Mouse (Mus musculus): Measurements from ENCODE around the gene Aplf. TPM values are rescaled to one million over a fixed set of nuclear protein-coding genes. Genes with fewer than 3 reads are reported as not detected.

Gene Aplf
- polyA plus RNA-seq, 1 experiment from 2014 or later = 14.9 TPM

- peaks cover 9% of the 10 kb centered on the region for H3K4me1 ChIP-seq (ENCODE audit: control insufficient read depth, insufficient read depth, low read length)
- H3K27me3 ChIP-seq (ENCODE audit: control insufficient read depth, insufficient read depth, low read length) = no peaks in the 10 kb centered on the region
- no peaks in the 10 kb centered on the region for H3K9me3 ChIP-seq (ENCODE audit: control insufficient read depth, low read depth, low read length)
- H3K4me2 ChIP-seq (replicated peaks; ENCODE audit: low read depth, low read length) = peak overlapping the region; percentile 54
- ATAC-seq (ENCODE audit: insufficient number of reproducible peaks, insufficient read depth, low FRiP score, low read depth) = no peak
- peak overlapping the region; percentile 77; the same call in 1 of the 2 replicates for H3K27ac ChIP-seq (ENCODE audit: low read length)
- H3K4me3 ChIP-seq (ENCODE audit: low read depth, low read length) = peak overlapping the region; percentile 77
- WGBS = 4% methylated on average over 8 of the region's 8 CpGs
- H3K9ac ChIP-seq (replicated peaks; ENCODE audit: low read depth, low read length) = peak overlapping the region; percentile 48
- no peaks in the 10 kb centered on the region for H3K36me3 ChIP-seq (ENCODE audit: control insufficient read depth, insufficient read depth, low read length)
Observed at GRCm38 (mm10) chr6:87671353-87671752, 640 bp downstream of the Aplf start.

GRCm38 (mm10) chr6:87669894-87670588, 2.0 kb downstream of the Aplf start:
- Histone ChIP-seq H3K4me2 (replicated peaks; ENCODE audit: low read depth, low read length) (peak overlapping the region; percentile 19), H3K27ac (ENCODE audit: low read length) (no peak overlapping the region), H3K4me3 (ENCODE audit: low read depth, low read length) (no peak overlapping the region), H3K36me3 (ENCODE audit: control insufficient read depth, insufficient read depth, low read length) (no peaks in the 10 kb centered on the region), H3K9me3 (ENCODE audit: control insufficient read depth, low read depth, low read length) (no peaks in the 10 kb centered on the region), H3K4me1 (ENCODE audit: control insufficient read depth, insufficient read depth, low read length) (peaks cover 9% of the 10 kb centered on the region), H3K27me3 (ENCODE audit: control insufficient read depth, insufficient read depth, low read length) (no peaks in the 10 kb centered on the region), H3K9ac (replicated peaks; ENCODE audit: low read depth, low read length) (no peak overlapping the region)
- no peak for ATAC-seq (ENCODE audit: insufficient number of reproducible peaks, insufficient read depth, low FRiP score, low read depth)
- 40% methylated on average over 7 of the region's 7 CpGs for WGBS

GRCm38 (mm10) chr6:87668733-87669132, 3.3 kb downstream of the Aplf start:
- Histone ChIP-seq H3K27me3 (ENCODE audit: control insufficient read depth, insufficient read depth, low read length) (no peaks in the 10 kb centered on the region), H3K27ac (ENCODE audit: low read length) (no peak overlapping the region), H3K9ac (replicated peaks; ENCODE audit: low read depth, low read length) (no peak overlapping the region), H3K4me3 (ENCODE audit: low read depth, low read length) (no peak overlapping the region), H3K4me1 (ENCODE audit: control insufficient read depth, insufficient read depth, low read length) (peaks cover 9% of the 10 kb centered on the region), H3K9me3 (ENCODE audit: control insufficient read depth, low read depth, low read length) (no peaks in the 10 kb centered on the region), H3K36me3 (ENCODE audit: control insufficient read depth, insufficient read depth, low read length) (no peaks in the 10 kb centered on the region), H3K4me2 (replicated peaks; ENCODE audit: low read depth, low read length) (no peak overlapping the region)
- no peak for ATAC-seq (ENCODE audit: insufficient number of reproducible peaks, insufficient read depth, low FRiP score, low read depth)
- 89% methylated on average over 3 of the region's 3 CpGs for WGBS

GRCm38 (mm10) chr6:87667804-87668203, 4.2 kb downstream of the Aplf start:
- Histone ChIP-seq H3K9ac (replicated peaks; ENCODE audit: low read depth, low read length) (no peak overlapping the region), H3K4me2 (replicated peaks; ENCODE audit: low read depth, low read length) (no peak overlapping the region), H3K36me3 (ENCODE audit: control insufficient read depth, insufficient read depth, low read length) (no peaks in the 10 kb centered on the region), H3K4me3 (ENCODE audit: low read depth, low read length) (no peak overlapping the region), H3K9me3 (ENCODE audit: control insufficient read depth, low read depth, low read length) (no peaks in the 10 kb centered on the region), H3K4me1 (ENCODE audit: control insufficient read depth, insufficient read depth, low read length) (peaks cover 9% of the 10 kb centered on the region), H3K27me3 (ENCODE audit: control insufficient read depth, insufficient read depth, low read length) (no peaks in the 10 kb centered on the region), H3K27ac (ENCODE audit: low read length) (no peak overlapping the region)
- WGBS = 78% methylated on average over 8 of the region's 8 CpGs
- no peak for ATAC-seq (ENCODE audit: insufficient number of reproducible peaks, insufficient read depth, low FRiP score, low read depth)

- WGBS = 87% methylated on average over 9 of the region's 9 CpGs
Observed at GRCm38 (mm10) chr6:87663445-87663844, 8.5 kb downstream of the Aplf start.

GRCm38 (mm10) chr6:87662197-87662596, 9.8 kb downstream of the Aplf start:
- H3K4me3 ChIP-seq (ENCODE audit: low read depth, low read length) = no peak overlapping the region
- H3K36me3 ChIP-seq (ENCODE audit: control insufficient read depth, insufficient read depth, low read length) = no peaks in the 10 kb centered on the region
- no peak for ATAC-seq (ENCODE audit: insufficient number of reproducible peaks, insufficient read depth, low FRiP score, low read depth)
- H3K9me3 ChIP-seq (ENCODE audit: control insufficient read depth, low read depth, low read length) = no peaks in the 10 kb centered on the region
- no peak overlapping the region for H3K27ac ChIP-seq (ENCODE audit: low read length)
- WGBS = 77% methylated on average over 6 of the region's 6 CpGs
- H3K4me2 ChIP-seq (replicated peaks; ENCODE audit: low read depth, low read length) = no peak overlapping the region
- no peak overlapping the region for H3K9ac ChIP-seq (replicated peaks; ENCODE audit: low read depth, low read length)
- H3K4me1 ChIP-seq (ENCODE audit: control insufficient read depth, insufficient read depth, low read length) = no peaks in the 10 kb centered on the region
- H3K27me3 ChIP-seq (ENCODE audit: control insufficient read depth, insufficient read depth, low read length) = no peaks in the 10 kb centered on the region

More at GRCm38 (mm10) chr6:87663445-87663844, 8.5 kb downstream of the Aplf start:
- H3K36me3 ChIP-seq (ENCODE audit: control insufficient read depth, insufficient read depth, low read length) = no peaks in the 10 kb centered on the region
- H3K9me3 ChIP-seq (ENCODE audit: control insufficient read depth, low read depth, low read length) = no peaks in the 10 kb centered on the region
- no peak overlapping the region for H3K27ac ChIP-seq (ENCODE audit: low read length)
- H3K27me3 ChIP-seq (ENCODE audit: control insufficient read depth, insufficient read depth, low read length) = no peaks in the 10 kb centered on the region
- ATAC-seq (ENCODE audit: insufficient number of reproducible peaks, insufficient read depth, low FRiP score, low read depth) = no peak
- no peak overlapping the region for H3K4me2 ChIP-seq (replicated peaks; ENCODE audit: low read depth, low read length)
- no peak overlapping the region for H3K4me3 ChIP-seq (ENCODE audit: low read depth, low read length)
- H3K4me1 ChIP-seq (ENCODE audit: control insufficient read depth, insufficient read depth, low read length) = no peaks in the 10 kb centered on the region
- H3K9ac ChIP-seq (replicated peaks; ENCODE audit: low read depth, low read length) = no peak overlapping the region

GRCm38 (mm10) chr6:87661707-87662106, 10.3 kb downstream of the Aplf start:
- 82% methylated on average over 2 of the region's 2 CpGs for WGBS
- no peak overlapping the region for H3K9ac ChIP-seq (replicated peaks; ENCODE audit: low read depth, low read length)
- ATAC-seq (ENCODE audit: insufficient number of reproducible peaks, insufficient read depth, low FRiP score, low read depth) = no peak

GRCm38 (mm10) chr6:87658816-87659215, 13.2 kb downstream of the Aplf start:
- Histone ChIP-seq H3K27me3 (ENCODE audit: control insufficient read depth, insufficient read depth, low read length) (no peaks in the 10 kb centered on the region), H3K4me2 (replicated peaks; ENCODE audit: low read depth, low read length) (no peak overlapping the region), H3K4me1 (ENCODE audit: control insufficient read depth, insufficient read depth, low read length) (no peaks in the 10 kb centered on the region), H3K4me3 (ENCODE audit: low read depth, low read length) (no peak overlapping the region), H3K9ac (replicated peaks; ENCODE audit: low read depth, low read length) (no peak overlapping the region), H3K27ac (ENCODE audit: low read length) (no peak overlapping the region), H3K9me3 (ENCODE audit: control insufficient read depth, low read depth, low read length) (no peaks in the 10 kb centered on the region), H3K36me3 (ENCODE audit: control insufficient read depth, insufficient read depth, low read length) (no peaks in the 10 kb centered on the region)
- WGBS = 92% methylated on average over 4 of the region's 4 CpGs
- ATAC-seq (ENCODE audit: insufficient number of reproducible peaks, insufficient read depth, low FRiP score, low read depth) = no peak

More at GRCm38 (mm10) chr6:87661707-87662106, 10.3 kb downstream of the Aplf start:
- no peak overlapping the region for H3K27ac ChIP-seq (ENCODE audit: low read length)
- H3K27me3 ChIP-seq (ENCODE audit: control insufficient read depth, insufficient read depth, low read length) = no peaks in the 10 kb centered on the region
- no peak overlapping the region for H3K4me2 ChIP-seq (replicated peaks; ENCODE audit: low read depth, low read length)
- H3K4me1 ChIP-seq (ENCODE audit: control insufficient read depth, insufficient read depth, low read length) = no peaks in the 10 kb centered on the region
- no peaks in the 10 kb centered on the region for H3K9me3 ChIP-seq (ENCODE audit: control insufficient read depth, low read depth, low read length)
- no peaks in the 10 kb centered on the region for H3K36me3 ChIP-seq (ENCODE audit: control insufficient read depth, insufficient read depth, low read length)
- no peak overlapping the region for H3K4me3 ChIP-seq (ENCODE audit: low read depth, low read length)

All from stomach, embryonic 14.5 days (tissue).